Mouse (Mus musculus) C2C12 (cell line): ENCODE measurements around the gene Rcbtb2. TPM values are rescaled to one million over a fixed set of nuclear protein-coding genes. Genes with fewer than 3 reads are reported as not detected.

Experiments
- H3K27me3 ChIP-seq: one replicate; pipeline ENCODE4 v1.6.1; 2011; ENCODE audit not compliant: control insufficient read depth, insufficient read depth, insufficient read length
- H3K36me3 ChIP-seq: one replicate; pipeline ENCODE4 v1.6.1; 2011; ENCODE audit not compliant: control insufficient read depth, insufficient read depth
- H3K4me3 ChIP-seq: one replicate; pipeline ENCODE4 v1.5.1; 2011; ENCODE audit warnings: mild to moderate bottlenecking, control low read depth; ENCODE audit not compliant: poor library complexity, insufficient read depth, severe bottlenecking
- H3K79me2 ChIP-seq: one replicate; pipeline ENCODE4 v1.6.1; 2011; ENCODE audit not compliant: control insufficient read depth, insufficient read depth
- H3K79me3 ChIP-seq: one replicate; pipeline ENCODE4 v1.6.1; 2011; ENCODE audit warnings: low read depth, control low read depth
- H3ac ChIP-seq: one replicate; pipeline ENCODE3; 2011; ENCODE audit warnings: low read depth; ENCODE audit not compliant: control insufficient read depth, insufficient read length
- CEBPB ChIP-seq: IDR thresholded peaks from one replicate; pipeline ENCODE4 v1.6.1; 2011; ENCODE audit warnings: low read depth, mild to moderate bottlenecking, control low read depth, moderate library complexity
- CTCF ChIP-seq: IDR thresholded peaks from one replicate; pipeline ENCODE4 v1.5.1; 2011; ENCODE audit not compliant: control insufficient read depth, insufficient read depth, insufficient read length
- FOSL1 ChIP-seq: IDR thresholded peaks from one replicate; pipeline ENCODE4 v1.8.0; 2011; ENCODE audit warnings: mild to moderate bottlenecking, low read length; ENCODE audit not compliant: poor library complexity, insufficient read depth, severe bottlenecking
- MAX ChIP-seq: IDR thresholded peaks from one replicate; pipeline ENCODE4 v1.6.1; 2011; ENCODE audit warnings: mild to moderate bottlenecking, control low read depth
- MYOD1 ChIP-seq: IDR thresholded peaks from one replicate; pipeline ENCODE4 v1.6.1; 2011; ENCODE audit warnings: low read depth; ENCODE audit not compliant: control insufficient read depth, insufficient read length
- MYOG ChIP-seq: IDR thresholded peaks from one replicate; pipeline ENCODE4 v1.6.1; 2011; ENCODE audit not compliant: control insufficient read depth, insufficient read length; ENCODE audit errors: extremely low read depth
- USF1 ChIP-seq: IDR thresholded peaks from one replicate; pipeline ENCODE4 v1.6.1; 2011; ENCODE audit warnings: low read depth, mild to moderate bottlenecking, control low read depth, moderate library complexity
- polyA plus RNA-seq: library from polyadenylated mRNA; unstranded; fragments of >200 nt; fragmentation: generic; extraction: Trizol; gene quantifications from one replicate; pipeline ENCODE4 v1.2.1, GENCODE M21; 2012; ENCODE audit warnings: missing spikeins

Gene Rcbtb2
- polyA plus RNA-seq, 1 experiment, result 16.1 TPM

DNA sequence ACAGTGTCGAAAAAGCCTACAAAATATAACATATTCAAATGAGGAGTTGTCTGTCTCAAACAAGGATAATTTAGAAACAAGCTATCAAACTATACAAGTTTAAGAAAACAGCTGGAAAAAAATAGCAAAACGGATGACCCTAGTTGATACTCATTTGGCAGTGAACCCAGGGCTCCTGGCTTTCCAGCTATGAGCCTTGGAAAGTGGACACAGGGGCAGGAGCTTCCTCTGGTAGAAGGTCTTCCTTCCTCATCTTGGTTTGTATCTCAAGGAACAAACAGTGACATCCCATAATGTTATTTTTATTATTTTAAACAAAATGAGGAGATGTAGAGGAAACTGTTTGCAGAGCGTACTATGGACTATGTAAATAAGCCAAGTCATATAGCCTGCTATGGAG lies 25.3 kb downstream of the Rcbtb2 start:
- Histone ChIP-seq H3K4me3 (no peak overlapping the region), H3K36me3 (no peaks in the 10 kb centered on the region), H3K27me3 (no peaks in the 10 kb centered on the region), H3ac (no peak overlapping the region), H3K79me3 (peaks cover 6% of the 10 kb centered on the region), H3K79me2 (peaks cover 29% of the 10 kb centered on the region)
- TF ChIP-seq MAX, result no peak
- TF ChIP-seq CEBPB, result no peak
- no peak for TF ChIP-seq CTCF
- no peak for TF ChIP-seq FOSL1
- no peak for TF ChIP-seq USF1

DNA sequence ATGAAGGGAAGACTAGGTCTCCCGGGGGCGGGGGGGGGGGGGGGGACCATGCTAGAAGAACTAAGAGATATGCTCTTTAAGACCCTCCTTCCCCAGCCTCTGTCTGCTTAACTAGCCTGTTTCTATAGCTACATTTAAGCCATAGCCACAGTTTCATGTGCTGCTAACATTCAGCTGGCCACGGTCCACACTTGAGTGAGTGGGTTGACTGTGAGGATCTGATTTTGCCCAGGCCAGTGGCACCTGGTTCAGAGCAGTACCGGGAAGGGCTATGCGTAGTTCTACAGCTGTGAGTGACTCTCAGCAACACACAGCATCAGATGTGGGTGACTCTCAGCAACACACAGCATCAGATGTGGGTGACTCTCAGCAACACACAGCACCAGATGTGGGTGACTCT lies 38.5 kb downstream of the Rcbtb2 start:
- H3ac ChIP-seq, result no peak overlapping the region
- H3K79me2 ChIP-seq, result no peaks in the 10 kb centered on the region
- H3K4me3 ChIP-seq, result no peak overlapping the region
- H3K27me3 ChIP-seq, result no peaks in the 10 kb centered on the region
- H3K79me3 ChIP-seq, result no peaks in the 10 kb centered on the region
- H3K36me3 ChIP-seq, result no peaks in the 10 kb centered on the region
- TF ChIP-seq CTCF, result no peak

DNA sequence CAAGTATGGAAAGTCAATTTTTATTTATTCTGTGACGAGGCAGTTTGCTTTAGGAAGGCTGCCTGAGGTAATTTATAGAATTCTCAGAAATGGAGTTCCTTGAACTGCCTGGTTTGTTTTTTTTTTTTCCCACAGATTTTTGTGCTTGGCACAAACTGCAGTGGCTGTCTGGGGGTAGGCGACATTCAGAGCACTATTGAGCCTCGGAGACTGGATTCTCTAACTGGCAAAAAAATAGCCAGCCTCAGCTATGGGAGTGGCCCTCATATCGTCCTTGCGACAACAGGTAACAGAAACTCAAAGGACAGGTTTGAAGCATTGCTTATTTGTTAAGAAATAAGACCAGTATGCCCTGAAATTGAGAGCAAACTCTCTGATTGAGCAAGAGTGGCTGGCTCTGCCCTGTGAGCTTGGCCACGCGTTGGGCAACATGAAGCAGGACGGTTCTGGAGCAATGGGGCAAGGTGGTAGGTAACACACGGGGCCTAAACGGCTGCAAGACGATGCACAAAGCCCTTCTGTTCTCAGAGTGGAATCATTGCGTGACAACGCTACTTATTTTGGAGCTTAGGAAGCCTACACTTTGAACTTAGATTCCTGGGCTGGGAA lies 39.5 kb downstream of the Rcbtb2 start:
- no peak for TF ChIP-seq USF1
- no peak for TF ChIP-seq MYOD1
- no peak for TF ChIP-seq MYOG
- TF ChIP-seq MAX, result no peak
- TF ChIP-seq CTCF, result no peak
- no peak for TF ChIP-seq FOSL1
- no peak for TF ChIP-seq CEBPB
- H3K36me3 ChIP-seq, result no peaks in the 10 kb centered on the region

DNA sequence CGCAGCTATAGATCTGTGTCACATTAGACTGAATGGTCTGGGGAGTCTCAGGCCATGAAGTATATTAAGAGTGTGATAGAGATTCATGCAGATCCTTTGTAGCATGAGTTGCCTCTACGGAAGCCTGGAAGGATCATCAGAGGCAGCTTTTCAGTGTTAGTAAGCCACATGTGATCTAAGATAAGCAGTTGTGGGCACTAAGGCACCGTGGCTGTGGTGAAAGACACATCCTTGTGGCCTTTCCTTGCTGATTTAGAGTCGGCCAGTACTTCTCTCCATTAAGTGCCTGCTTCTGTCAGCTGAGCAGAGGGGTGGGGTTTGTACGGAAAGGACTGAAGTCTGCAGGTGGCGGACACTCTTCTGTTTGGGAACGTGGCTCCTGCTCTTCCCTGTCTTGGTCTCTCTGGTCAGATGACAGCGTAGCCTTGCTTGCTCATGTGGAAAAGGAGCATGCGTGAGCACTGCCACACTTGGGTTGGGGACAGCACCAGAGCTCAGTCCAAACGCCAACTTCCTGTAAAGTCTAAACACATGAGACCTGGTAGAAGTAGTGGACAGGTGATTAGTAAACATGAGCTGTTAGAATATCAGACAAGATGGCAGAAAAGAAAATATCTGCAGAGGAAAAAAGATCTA lies 40.6 kb downstream of the Rcbtb2 start:
- Histone ChIP-seq H3K27me3 (no peaks in the 10 kb centered on the region), H3ac (no peak overlapping the region), H3K79me2 (no peaks in the 10 kb centered on the region), H3K36me3 (no peaks in the 10 kb centered on the region), H3K79me3 (no peaks in the 10 kb centered on the region), H3K4me3 (no peak overlapping the region)
- TF ChIP-seq FOSL1, result no peak
- TF ChIP-seq MYOG, result no peak
- no peak for TF ChIP-seq MYOD1
- no peak for TF ChIP-seq CEBPB
- TF ChIP-seq USF1, result no peak
- TF ChIP-seq MAX, result no peak
- no peak for TF ChIP-seq CTCF

More for the DNA sequence above, 39.5 kb downstream of the Rcbtb2 start:
- Histone ChIP-seq H3ac (no peak overlapping the region), H3K4me3 (no peak overlapping the region), H3K79me2 (no peaks in the 10 kb centered on the region), H3K27me3 (no peaks in the 10 kb centered on the region), H3K79me3 (no peaks in the 10 kb centered on the region)

DNA sequence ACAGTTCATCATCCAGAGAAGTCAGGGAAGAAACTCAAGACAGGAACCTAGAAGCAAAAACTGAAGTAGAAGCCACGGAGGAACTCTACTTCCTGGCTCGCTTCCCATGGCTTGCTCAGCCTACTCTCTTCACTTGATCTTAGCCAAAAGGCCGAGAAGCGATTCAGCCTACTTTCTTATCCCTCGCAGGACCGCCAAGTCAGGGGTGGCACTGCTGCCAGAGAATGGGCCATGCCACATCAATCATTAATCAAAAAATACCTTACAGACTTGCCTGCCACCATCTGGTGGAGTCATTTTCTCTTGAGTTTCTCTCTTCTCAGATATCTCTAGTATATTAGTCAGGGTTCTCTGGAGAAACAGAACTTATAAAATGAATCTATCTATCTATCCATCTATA lies 42.3 kb downstream of the Rcbtb2 start:
- Histone ChIP-seq H3K27me3 (no peaks in the 10 kb centered on the region), H3K4me3 (no peak overlapping the region), H3K79me3 (no peaks in the 10 kb centered on the region), H3K36me3 (no peaks in the 10 kb centered on the region), H3K79me2 (no peaks in the 10 kb centered on the region), H3ac (no peak overlapping the region)
- no peak for TF ChIP-seq MYOD1
- no peak for TF ChIP-seq FOSL1
- TF ChIP-seq USF1, result no peak
- no peak for TF ChIP-seq CTCF
- no peak for TF ChIP-seq CEBPB
- TF ChIP-seq MAX, result no peak
- TF ChIP-seq MYOG, result no peak

DNA sequence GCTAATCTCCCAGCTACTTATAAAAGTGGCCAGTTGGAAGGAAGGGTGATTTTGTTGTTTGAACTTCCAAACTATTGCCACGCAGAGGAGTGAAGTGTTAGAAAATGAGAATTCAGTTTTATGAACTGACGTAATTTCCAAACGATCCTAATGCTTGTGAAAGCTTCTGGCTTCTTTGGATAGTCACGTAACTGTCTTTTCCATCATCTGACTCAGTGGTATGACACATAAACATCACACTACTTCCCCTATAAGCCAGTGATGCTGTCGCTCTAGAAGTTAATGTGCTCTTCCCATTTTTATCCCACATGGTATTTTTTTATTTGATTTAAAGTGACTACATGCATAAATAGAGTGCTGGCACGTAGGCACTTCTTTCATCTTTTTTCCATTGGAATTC lies 45.8 kb downstream of the Rcbtb2 start:
- no peaks in the 10 kb centered on the region for H3K36me3 ChIP-seq
- TF ChIP-seq MYOG (no peak), MAX (no peak), FOSL1 (no peak), CTCF (no peak), MYOD1 (no peak)
- H3K4me3 ChIP-seq, result no peak overlapping the region
- H3K79me3 ChIP-seq, result no peaks in the 10 kb centered on the region
- H3K27me3 ChIP-seq, result no peaks in the 10 kb centered on the region
- no peak overlapping the region for H3ac ChIP-seq
- no peaks in the 10 kb centered on the region for H3K79me2 ChIP-seq
